Mouse (Mus musculus): ENCODE data around the gene Fam189a2. TPM values are rescaled to one million over a fixed set of nuclear protein-coding genes. Genes with fewer than 3 reads are reported as not detected.

Gene Fam189a2
- 0.13 and 0.19 TPM in 2 replicates for polyA plus RNA-seq (2014; fragmentation: Nextera tagmentation; extraction: Ambion mirVana)

GRCm38 (mm10) chr19:24030871-24031556 is at the start of gene Fam189a2:
Gene Fam189a2 (minus strand): TSS chr19:24031019.
- Histone ChIP-seq H3K4me1 (replicated peaks; ENCODE audit: control insufficient read depth, insufficient read depth, low read length) (no peaks in the 10 kb centered on the region), H3K4me3 (ENCODE audit: low read depth, low read length) (peak within 1 kb of the TSS; percentile 56), H3K9ac (ENCODE audit: low read depth, low read length) (no peak within 1 kb of the TSS), H3K27me3 (replicated peaks; ENCODE audit: control insufficient read depth, insufficient read depth, low read length) (peaks cover 49% of the 10 kb centered on the region), H3K36me3 (ENCODE audit: control insufficient read depth, insufficient read depth, low read length) (no peaks in the 10 kb centered on the region), H3K9me3 (ENCODE audit: control insufficient read depth, low read length) (no peaks in the 10 kb centered on the region), H3K27ac (ENCODE audit: low read depth, low read length) (no peak within 1 kb of the TSS), H3K4me2 (peak within 1 kb of the TSS; percentile 71)
- peak; percentile 38 for DNase-seq (ENCODE audit: low spot score)
- under 1% methylated on average over 32 of the region's 65 CpGs for WGBS
- ATAC-seq (replicated peaks; ENCODE audit: low FRiP score) = peak; percentile 60

- Histone ChIP-seq H3K9me3 (ENCODE audit: control insufficient read depth, low read length) (no peaks in the 10 kb centered on the region), H3K4me2 (no peak overlapping the region), H3K9ac (ENCODE audit: low read depth, low read length) (no peak overlapping the region), H3K36me3 (ENCODE audit: control insufficient read depth, insufficient read depth, low read length) (no peaks in the 10 kb centered on the region), H3K4me3 (ENCODE audit: low read depth, low read length) (no peak overlapping the region), H3K27ac (ENCODE audit: low read depth, low read length) (no peak overlapping the region), H3K4me1 (replicated peaks; ENCODE audit: control insufficient read depth, insufficient read depth, low read length) (no peaks in the 10 kb centered on the region), H3K27me3 (replicated peaks; ENCODE audit: control insufficient read depth, insufficient read depth, low read length) (no peaks in the 10 kb centered on the region)
- 91% methylated on average over 3 of the region's 3 CpGs for WGBS
- ATAC-seq (replicated peaks; ENCODE audit: low FRiP score) (no peak), DNase-seq (ENCODE audit: low spot score) (no peak)
These were observed 46.8 kb upstream of the Fam189a2 start for GRCm38 (mm10) chr19:24077658-24078057.

DNA sequence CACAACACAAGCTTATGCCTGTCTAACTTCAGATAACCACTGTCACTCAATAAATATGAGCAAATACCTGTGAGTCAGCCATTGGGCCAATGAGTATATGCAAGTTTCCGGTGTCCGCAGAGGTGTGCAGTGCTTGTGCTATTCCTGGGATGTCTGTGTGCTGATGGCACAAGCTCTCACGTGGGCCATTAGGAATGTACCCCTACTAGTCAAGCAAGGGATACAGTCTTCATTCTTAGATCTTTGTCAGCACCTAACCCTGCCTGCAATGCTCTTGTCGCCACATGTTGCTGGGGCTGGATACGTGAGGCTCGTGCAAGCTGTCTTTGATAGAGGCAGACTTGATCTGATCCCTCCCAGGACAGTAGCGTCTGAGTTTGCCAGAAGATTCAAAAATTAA is 45.7 kb upstream of the Fam189a2 start:
- 79% methylated on average over 7 of the region's 7 CpGs for WGBS
- no peaks in the 10 kb centered on the region for H3K36me3 ChIP-seq (ENCODE audit: control insufficient read depth, insufficient read depth, low read length)
- no peak overlapping the region for H3K9ac ChIP-seq (ENCODE audit: low read depth, low read length)
- no peaks in the 10 kb centered on the region for H3K4me1 ChIP-seq (replicated peaks; ENCODE audit: control insufficient read depth, insufficient read depth, low read length)
- H3K4me2 ChIP-seq = no peak overlapping the region
- H3K9me3 ChIP-seq (ENCODE audit: control insufficient read depth, low read length) = no peaks in the 10 kb centered on the region
- no peak for ATAC-seq (replicated peaks; ENCODE audit: low FRiP score)
- no peak for DNase-seq (ENCODE audit: low spot score)
- no peaks in the 10 kb centered on the region for H3K27me3 ChIP-seq (replicated peaks; ENCODE audit: control insufficient read depth, insufficient read depth, low read length)
- no peak overlapping the region for H3K4me3 ChIP-seq (ENCODE audit: low read depth, low read length)
- no peak overlapping the region for H3K27ac ChIP-seq (ENCODE audit: low read depth, low read length)

DNA sequence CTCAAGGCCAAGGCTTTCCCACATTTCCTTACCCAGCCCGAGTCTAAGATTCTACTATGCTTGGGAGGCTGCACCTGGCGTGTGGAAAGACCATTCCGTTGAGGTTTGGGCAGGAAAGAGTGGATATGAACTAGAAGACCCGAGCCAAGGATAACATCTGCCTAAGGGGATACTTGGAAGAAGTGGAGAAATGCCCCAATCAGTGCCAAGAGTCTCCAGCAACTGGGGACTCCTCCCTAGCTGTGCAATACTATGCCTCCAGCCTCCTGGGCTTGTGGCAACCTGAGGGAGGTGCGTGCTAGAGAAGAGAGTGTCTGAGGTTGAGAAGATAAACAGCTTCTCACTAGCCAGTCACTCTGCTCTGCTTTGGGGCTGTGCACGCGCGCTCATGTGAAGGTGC is 45.1 kb upstream of the Fam189a2 start:
- no peak for ATAC-seq (replicated peaks; ENCODE audit: low FRiP score)
- Histone ChIP-seq H3K27ac (ENCODE audit: low read depth, low read length) (no peak overlapping the region), H3K4me1 (replicated peaks; ENCODE audit: control insufficient read depth, insufficient read depth, low read length) (no peaks in the 10 kb centered on the region), H3K4me2 (no peak overlapping the region), H3K9me3 (ENCODE audit: control insufficient read depth, low read length) (no peaks in the 10 kb centered on the region), H3K9ac (ENCODE audit: low read depth, low read length) (no peak overlapping the region), H3K27me3 (replicated peaks; ENCODE audit: control insufficient read depth, insufficient read depth, low read length) (no peaks in the 10 kb centered on the region), H3K36me3 (ENCODE audit: control insufficient read depth, insufficient read depth, low read length) (no peaks in the 10 kb centered on the region), H3K4me3 (ENCODE audit: low read depth, low read length) (no peak overlapping the region)
- WGBS = 77% methylated on average over 8 of the region's 8 CpGs
- no peak for DNase-seq (ENCODE audit: low spot score)

GRCm38 (mm10) chr19:24073155-24073554 is 42.3 kb upstream of the Fam189a2 start:
- H3K36me3 ChIP-seq (ENCODE audit: control insufficient read depth, insufficient read depth, low read length) = no peaks in the 10 kb centered on the region
- H3K4me2 ChIP-seq = no peak overlapping the region
- no peak for DNase-seq (ENCODE audit: low spot score)
- H3K27me3 ChIP-seq (replicated peaks; ENCODE audit: control insufficient read depth, insufficient read depth, low read length) = no peaks in the 10 kb centered on the region
- H3K9ac ChIP-seq (ENCODE audit: low read depth, low read length) = no peak overlapping the region
- no peaks in the 10 kb centered on the region for H3K9me3 ChIP-seq (ENCODE audit: control insufficient read depth, low read length)
- no peak overlapping the region for H3K27ac ChIP-seq (ENCODE audit: low read depth, low read length)
- H3K4me3 ChIP-seq (ENCODE audit: low read depth, low read length) = no peak overlapping the region
- no peak for ATAC-seq (replicated peaks; ENCODE audit: low FRiP score)
- H3K4me1 ChIP-seq (replicated peaks; ENCODE audit: control insufficient read depth, insufficient read depth, low read length) = no peaks in the 10 kb centered on the region
- WGBS = 71% methylated on average over 4 of the region's 4 CpGs

- DNase-seq (ENCODE audit: low spot score) (no peak), ATAC-seq (replicated peaks; ENCODE audit: low FRiP score) (no peak)
- H3K9ac ChIP-seq (ENCODE audit: low read depth, low read length) = no peak overlapping the region
- no peak overlapping the region for H3K4me3 ChIP-seq (ENCODE audit: low read depth, low read length)
- no peaks in the 10 kb centered on the region for H3K9me3 ChIP-seq (ENCODE audit: control insufficient read depth, low read length)
- no peak overlapping the region for H3K4me2 ChIP-seq
- no peaks in the 10 kb centered on the region for H3K27me3 ChIP-seq (replicated peaks; ENCODE audit: control insufficient read depth, insufficient read depth, low read length)
- WGBS = 49% methylated on average over 12 of the region's 12 CpGs
- H3K36me3 ChIP-seq (ENCODE audit: control insufficient read depth, insufficient read depth, low read length) = no peaks in the 10 kb centered on the region
- H3K4me1 ChIP-seq (replicated peaks; ENCODE audit: control insufficient read depth, insufficient read depth, low read length) = no peaks in the 10 kb centered on the region
- H3K27ac ChIP-seq (ENCODE audit: low read depth, low read length) = no peak overlapping the region
These were observed 33.6 kb upstream of the Fam189a2 start for GRCm38 (mm10) chr19:24064348-24064895.

- Histone ChIP-seq H3K4me2 (no peak overlapping the region), H3K9ac (ENCODE audit: low read depth, low read length) (no peak overlapping the region), H3K9me3 (ENCODE audit: control insufficient read depth, low read length) (no peaks in the 10 kb centered on the region), H3K27me3 (replicated peaks; ENCODE audit: control insufficient read depth, insufficient read depth, low read length) (no peaks in the 10 kb centered on the region), H3K4me3 (ENCODE audit: low read depth, low read length) (no peak overlapping the region), H3K4me1 (replicated peaks; ENCODE audit: control insufficient read depth, insufficient read depth, low read length) (no peaks in the 10 kb centered on the region), H3K27ac (ENCODE audit: low read depth, low read length) (no peak overlapping the region), H3K36me3 (ENCODE audit: control insufficient read depth, insufficient read depth, low read length) (no peaks in the 10 kb centered on the region)
- ATAC-seq (replicated peaks; ENCODE audit: low FRiP score) (no peak), DNase-seq (ENCODE audit: low spot score) (no peak)
- 68% methylated on average over 4 of the region's 4 CpGs for WGBS
These were observed 32.8 kb upstream of the Fam189a2 start for GRCm38 (mm10) chr19:24063585-24063984.

GRCm38 (mm10) chr19:24058851-24059250 is 28.0 kb upstream of the Fam189a2 start:
- Histone ChIP-seq H3K9ac (ENCODE audit: low read depth, low read length) (no peak overlapping the region), H3K27me3 (replicated peaks; ENCODE audit: control insufficient read depth, insufficient read depth, low read length) (no peaks in the 10 kb centered on the region), H3K4me2 (no peak overlapping the region), H3K4me1 (replicated peaks; ENCODE audit: control insufficient read depth, insufficient read depth, low read length) (no peaks in the 10 kb centered on the region), H3K36me3 (ENCODE audit: control insufficient read depth, insufficient read depth, low read length) (no peaks in the 10 kb centered on the region), H3K27ac (ENCODE audit: low read depth, low read length) (no peak overlapping the region), H3K4me3 (ENCODE audit: low read depth, low read length) (no peak overlapping the region), H3K9me3 (ENCODE audit: control insufficient read depth, low read length) (no peaks in the 10 kb centered on the region)
- ATAC-seq (replicated peaks; ENCODE audit: low FRiP score) (no peak), DNase-seq (ENCODE audit: low spot score) (no peak)
- 81% methylated on average over 8 of the region's 8 CpGs for WGBS

GRCm38 (mm10) chr19:24058021-24058420 is 27.2 kb upstream of the Fam189a2 start:
- WGBS = 47% methylated on average over 5 of the region's 5 CpGs
- no peaks in the 10 kb centered on the region for H3K36me3 ChIP-seq (ENCODE audit: control insufficient read depth, insufficient read depth, low read length)
- no peak overlapping the region for H3K9ac ChIP-seq (ENCODE audit: low read depth, low read length)
- H3K27ac ChIP-seq (ENCODE audit: low read depth, low read length) = no peak overlapping the region
- ATAC-seq (replicated peaks; ENCODE audit: low FRiP score) (no peak), DNase-seq (ENCODE audit: low spot score) (no peak)
- H3K9me3 ChIP-seq (ENCODE audit: control insufficient read depth, low read length) = no peaks in the 10 kb centered on the region
- H3K4me2 ChIP-seq = no peak overlapping the region
- no peaks in the 10 kb centered on the region for H3K4me1 ChIP-seq (replicated peaks; ENCODE audit: control insufficient read depth, insufficient read depth, low read length)
- H3K27me3 ChIP-seq (replicated peaks; ENCODE audit: control insufficient read depth, insufficient read depth, low read length) = no peaks in the 10 kb centered on the region
- H3K4me3 ChIP-seq (ENCODE audit: low read depth, low read length) = no peak overlapping the region

Data from liver, embryonic 11.5 days (tissue).